Mouse (Mus musculus): ENCODE measurements at regions not wholly inside any gene's neighbourhood (a gene's known extent, or its start where the extent isn't known, plus 50 kb on each side); places are given as distances from the start of the nearest gene placed in this dataset.

- DNase-seq (ENCODE audit: low spot score in 2 of 2): no peak
Measured at GRCm38 (mm10) chr13:44175300-44176036, 390.9 kb downstream of the Cd83 start.

- DNase-seq (ENCODE audit: low spot score in 2 of 2): no peak
Measured at GRCm38 (mm10) chr13:44176121-44176520, 391.5 kb downstream of the Cd83 start.

- no peak for DNase-seq (ENCODE audit: low spot score in 2 of 2)
Measured at GRCm38 (mm10) chr13:44178006-44178405, 393.4 kb downstream of the Cd83 start.

GRCm38 (mm10) chr13:44180384-44180783 is 395.8 kb downstream of the Cd83 start:
- no peak for DNase-seq (ENCODE audit: low spot score in 2 of 2)

GRCm38 (mm10) chr13:44182544-44183191 is 398.1 kb downstream of the Cd83 start:
- DNase-seq (ENCODE audit: low spot score in 2 of 2): no peak

GRCm38 (mm10) chr13:44195365-44195764 is 410.8 kb downstream of the Cd83 start:
- no peak for DNase-seq (ENCODE audit: low spot score in 2 of 2)

- DNase-seq (ENCODE audit: low spot score in 2 of 2): no peak
Measured at GRCm38 (mm10) chr13:44206042-44206441, 421.5 kb downstream of the Cd83 start.

GRCm38 (mm10) chr13:44206448-44206847 is 421.9 kb downstream of the Cd83 start:
- no peak for DNase-seq (ENCODE audit: low spot score in 2 of 2)

- DNase-seq (ENCODE audit: low spot score in 2 of 2): peak in 1 of 2 experiments; percentile 13
Measured at GRCm38 (mm10) chr13:44207400-44208005, 422.9 kb downstream of the Cd83 start.

GRCm38 (mm10) chr13:44209036-44209435 is 424.5 kb downstream of the Cd83 start:
- DNase-seq (ENCODE audit: low spot score in 2 of 2): peak in 1 of 2 experiments; percentile 31

GRCm38 (mm10) chr13:44210123-44210522 is 425.5 kb downstream of the Cd83 start:
- DNase-seq (ENCODE audit: low spot score in 2 of 2): peak in 1 of 2 experiments; percentile 7

GRCm38 (mm10) chr13:44212356-44212755 is 427.8 kb downstream of the Cd83 start:
- no peak for DNase-seq (ENCODE audit: low spot score in 2 of 2)

GRCm38 (mm10) chr13:44212936-44213335 is 428.4 kb downstream of the Cd83 start:
- peak in 1 of 2 experiments; percentile 38 for DNase-seq (ENCODE audit: low spot score in 2 of 2)

GRCm38 (mm10) chr13:44218266-44218665 is 433.7 kb downstream of the Cd83 start:
- DNase-seq (ENCODE audit: low spot score in 2 of 2): no peak

GRCm38 (mm10) chr13:44221721-44222120 is 437.1 kb downstream of the Cd83 start:
- DNase-seq (ENCODE audit: low spot score in 2 of 2): no peak

- peak in 1 of 2 experiments; percentile 41 for DNase-seq (ENCODE audit: low spot score in 2 of 2)
Measured at GRCm38 (mm10) chr13:44222335-44222734, 437.8 kb downstream of the Cd83 start.

GRCm38 (mm10) chr13:44227706-44228459 is 443.3 kb downstream of the Cd83 start:
- DNase-seq (ENCODE audit: low spot score in 2 of 2): no peak

- no peak for DNase-seq (ENCODE audit: low spot score in 2 of 2)
Measured at GRCm38 (mm10) chr13:44228540-44229135, 444.1 kb downstream of the Cd83 start.

- DNase-seq (ENCODE audit: low spot score in 2 of 2): no peak
Measured at GRCm38 (mm10) chr13:44229136-44229611, 444.6 kb downstream of the Cd83 start.

- peak in 1 of 2 experiments; percentile 37 for DNase-seq (ENCODE audit: low spot score in 2 of 2)
Measured at GRCm38 (mm10) chr13:44231403-44231802, 446.8 kb downstream of the Cd83 start.

Data from layer of hippocampus, postnatal 10 days (tissue).